Mouse (Mus musculus) MEL (cell line): Measurements from ENCODE around the gene Zfand3.

Experiments
- EP300 ChIP-seq, 2 experiments: IDR thresholded peaks; 2 replicates each; pipeline ENCODE4 v1.6.1; 2011; ENCODE audit warnings: improper control_type of control experiment in 2 of 2, low read length in 2 of 2, low read depth in 1 of 2, mild to moderate bottlenecking in 1 of 2
- GABPA ChIP-seq: IDR thresholded peaks from 2 replicates; pipeline ENCODE4 v1.6.1; 2012; ENCODE audit warnings: low read depth, mild to moderate bottlenecking, inconsistent platforms, low read length, improper control_type of control experiment, moderate library complexity
- MAX ChIP-seq: IDR thresholded peaks from 2 replicates; pipeline ENCODE4 v1.6.1; 2011; ENCODE audit warnings: low read length, improper control_type of control experiment
- POLR2A ChIP-seq, 2 experiments: IDR thresholded peaks; 2 replicates each; pipeline ENCODE4 v1.6.1; 2011 to 2012; ENCODE audit warnings: low read length in 2 of 2, mild to moderate bottlenecking in 2 of 2, control low read depth in 1 of 2, improper control_type of control experiment in 1 of 2, low read depth in 1 of 2, moderate library complexity in 1 of 2; ENCODE audit not compliant: control insufficient read depth in 1 of 2, insufficient read depth in 1 of 2, poor library complexity in 1 of 2
- RCOR1 ChIP-seq: IDR thresholded peaks from 2 replicates; pipeline ENCODE4 v1.6.1; 2012; ENCODE audit warnings: low read depth, mild to moderate bottlenecking, inconsistent platforms, low read length, improper control_type of control experiment

- no peak for TF ChIP-seq MAX
- TF ChIP-seq POLR2A (IDR thresholded peaks at IDR 0.05; ENCODE audit: control insufficient read depth in 1 of 2, insufficient read depth in 1 of 2, low read depth in 1 of 2, low read length in 2 of 2, poor library complexity in 1 of 2) = no peak
- no peak for TF ChIP-seq EP300 (IDR thresholded peaks at IDR 0.05; ENCODE audit: low read depth in 1 of 2, low read length in 2 of 2)
- no peak for TF ChIP-seq RCOR1
- TF ChIP-seq GABPA = no peak
Measured at GRCm38 (mm10) chr17:30032796-30033195, 28.3 kb downstream of the Zfand3 start.
